Mouse (Mus musculus) liver, embryonic 16.5 days (tissue): ENCODE results near the gene Ldhd. TPM values are rescaled to one million over a fixed set of nuclear protein-coding genes. Genes with fewer than 3 reads are reported as not detected.
A peak's percentile ranks its signal among the peaks of the same experiment; 100 is the strongest.

ENCODE experiments used
- ATAC-seq: fragments of 200-750 bp; cut with Nextera tagmentation; 2 replicates; pipeline ENCODE4 v1.8.0; 2017; ENCODE audit warnings: low read depth, mild to moderate bottlenecking, moderate number of reproducible peaks, moderate library complexity
- H3K27ac ChIP-seq: fragments of 300-500 bp; sonication (generic); 2 replicates; pipeline ENCODE4 v1.5.1; 2014; ENCODE audit warnings: mild to moderate bottlenecking, low read length
- H3K27me3 ChIP-seq: fragments of 300-500 bp; sonication (generic); 2 replicates; pipeline ENCODE4 v1.6.1; 2014; ENCODE audit warnings: low read depth, low read length, mixed read lengths; ENCODE audit not compliant: control insufficient read depth, insufficient read depth
- H3K36me3 ChIP-seq: fragments of 300-500 bp; sonication (generic); 2 replicates; pipeline ENCODE4 v1.6.1; 2014; ENCODE audit warnings: mild to moderate bottlenecking; ENCODE audit not compliant: control insufficient read depth, insufficient read depth
- H3K4me1 ChIP-seq: fragments of 300-500 bp; sonication (generic); 2 replicates; pipeline ENCODE4 v1.6.1; 2014; ENCODE audit warnings: low read depth, low read length, mixed read lengths; ENCODE audit not compliant: control insufficient read depth
- H3K4me2 ChIP-seq: fragments of 300-500 bp; sonication (generic); 2 replicates; pipeline ENCODE4 v1.6.1; 2014; ENCODE audit warnings: low read depth, low read length, mixed read lengths
- H3K4me3 ChIP-seq: fragments of 300-500 bp; sonication (generic); 2 replicates; pipeline ENCODE4 v1.5.1; 2014; ENCODE audit warnings: low read depth, mild to moderate bottlenecking, low read length
- H3K9ac ChIP-seq: fragments of 300-500 bp; sonication (generic); 2 replicates; pipeline ENCODE4 v1.6.1; 2014; ENCODE audit warnings: low read depth, low read length
- H3K9me3 ChIP-seq: fragments of 300-500 bp; sonication (generic); replicated peaks from 2 replicates; pipeline ENCODE4 v1.6.1; 2016; ENCODE audit warnings: low read length; ENCODE audit not compliant: control insufficient read depth
- WGBS: fragments of 180-500 bp; shearing (Covaris S2); extraction: QIAGEN DNeasy Blood & Tissue Kit; methylation state at CpG from one replicate; pipeline ENCODE4 v1.1.7; 2014; ENCODE audit not compliant: insufficient replicate concordance; 5-methylcytosine and 5-hydroxymethylcytosine counted together
- polyA plus RNA-seq: library from polyadenylated mRNA; unstranded; fragments of >200 nt; fragmentation: Nextera tagmentation; extraction: Ambion mirVana; gene quantifications from 2 replicates; pipeline ENCODE4 v1.2.1, GENCODE M21; 2015

Ldhd gene
- polyA plus RNA-seq, 1 experiment from 2014 or later: 0.34 TPM

DNA sequence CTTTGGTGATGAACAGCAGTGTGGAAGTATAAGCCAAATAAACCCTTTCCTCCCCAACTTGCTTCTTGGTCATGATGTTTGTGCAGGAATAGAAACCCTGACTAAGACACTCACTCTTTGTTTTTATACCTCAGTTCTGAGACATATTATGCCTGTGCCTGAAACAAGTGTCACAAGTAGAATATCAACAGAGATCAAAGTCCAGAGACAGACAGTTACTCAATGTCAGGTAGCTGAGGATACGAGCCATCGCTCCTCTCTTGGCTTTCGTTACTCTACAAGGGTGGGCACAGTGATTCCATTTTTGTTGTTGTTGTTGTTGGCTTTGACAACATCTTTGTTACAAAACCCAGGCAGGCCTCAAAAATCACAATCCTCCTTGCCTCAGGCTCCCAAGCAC is 2.8 kb upstream of the Ldhd start:
- WGBS: 80% methylated on average over 3 of the region's 3 CpGs
- no peak for ATAC-seq
- no peaks in the 10 kb centered on the region for H3K9me3 ChIP-seq
- H3K27me3 ChIP-seq: no peaks in the 10 kb centered on the region
- no peak overlapping the region for H3K27ac ChIP-seq
- H3K4me2 ChIP-seq: no peak overlapping the region
- no peaks in the 10 kb centered on the region for H3K36me3 ChIP-seq
- H3K9ac ChIP-seq: no peak overlapping the region
- H3K4me1 ChIP-seq: no peaks in the 10 kb centered on the region; the same call in 1 of the 2 replicates
- no peak overlapping the region for H3K4me3 ChIP-seq

DNA sequence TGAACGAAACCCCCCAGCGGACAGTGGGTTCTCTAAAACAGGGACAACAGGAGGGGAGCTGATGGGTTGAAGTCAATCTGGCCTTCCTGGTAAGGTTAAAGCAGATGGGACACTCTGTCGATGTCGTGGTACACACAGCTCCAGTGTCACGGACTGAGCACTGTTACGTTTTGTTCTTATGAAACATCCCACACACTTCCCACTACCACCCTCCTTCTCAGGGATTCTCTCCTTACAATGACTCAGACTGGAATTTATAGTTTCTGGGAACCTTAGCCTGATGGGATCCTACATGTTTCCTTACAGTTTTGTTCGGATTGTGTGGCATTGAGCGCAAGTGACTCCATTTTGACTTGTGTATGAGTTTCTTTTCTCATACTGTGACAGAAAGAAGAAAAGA is 1.4 kb upstream of the Ldhd start:
- no peaks in the 10 kb centered on the region for H3K36me3 ChIP-seq
- H3K27ac ChIP-seq: no peak overlapping the region
- H3K4me1 ChIP-seq: no peaks in the 10 kb centered on the region; the same call in 1 of the 2 replicates
- no peak overlapping the region for H3K4me2 ChIP-seq
- H3K27me3 ChIP-seq: no peaks in the 10 kb centered on the region
- ATAC-seq: no peak
- no peak overlapping the region for H3K4me3 ChIP-seq
- no peak overlapping the region for H3K9ac ChIP-seq
- WGBS: 80% methylated on average over 8 of the region's 8 CpGs
- no peaks in the 10 kb centered on the region for H3K9me3 ChIP-seq

DNA sequence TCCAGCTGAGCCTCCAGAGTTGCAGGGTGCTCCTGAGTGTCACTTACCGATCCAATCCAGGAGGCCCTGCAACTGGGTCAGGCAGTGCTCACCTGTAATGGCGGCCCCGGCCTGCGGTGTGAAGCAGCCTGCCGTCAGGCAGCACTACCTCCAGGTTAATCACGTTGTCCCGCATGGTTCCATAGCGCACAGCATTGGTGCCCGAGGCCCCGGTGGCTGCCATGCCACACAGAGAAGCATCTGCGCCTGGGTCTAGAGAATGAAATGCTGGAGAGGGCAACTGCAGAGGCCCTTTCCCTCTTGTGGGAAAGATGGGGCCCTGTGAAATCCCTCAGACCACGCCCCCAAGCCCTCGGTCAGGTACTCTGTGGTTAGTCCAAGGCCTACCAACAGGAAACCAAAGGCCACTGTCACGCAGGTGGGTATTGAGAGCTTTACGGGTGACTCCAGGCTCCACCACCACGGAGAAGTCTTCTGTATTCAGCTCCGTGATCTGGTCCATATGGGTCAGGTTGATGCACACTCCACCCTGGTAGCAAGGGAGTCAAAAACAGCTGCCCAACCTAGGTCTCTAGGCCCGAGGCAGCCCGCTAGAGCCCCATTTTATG is 1.2 kb downstream of the Ldhd start:
- WGBS: 59% methylated on average over 19 of the region's 19 CpGs
- H3K4me1 ChIP-seq: no peaks in the 10 kb centered on the region; the same call in 1 of the 2 replicates
- H3K9ac ChIP-seq: no peak overlapping the region
- H3K27ac ChIP-seq: no peak overlapping the region
- no peak overlapping the region for H3K4me2 ChIP-seq
- H3K36me3 ChIP-seq: no peaks in the 10 kb centered on the region
- no peak overlapping the region for H3K4me3 ChIP-seq
- no peaks in the 10 kb centered on the region for H3K27me3 ChIP-seq
- 0 out of 2 replicates have a peak, but pooled peaks have one; percentile 15 for ATAC-seq
- no peaks in the 10 kb centered on the region for H3K9me3 ChIP-seq

DNA sequence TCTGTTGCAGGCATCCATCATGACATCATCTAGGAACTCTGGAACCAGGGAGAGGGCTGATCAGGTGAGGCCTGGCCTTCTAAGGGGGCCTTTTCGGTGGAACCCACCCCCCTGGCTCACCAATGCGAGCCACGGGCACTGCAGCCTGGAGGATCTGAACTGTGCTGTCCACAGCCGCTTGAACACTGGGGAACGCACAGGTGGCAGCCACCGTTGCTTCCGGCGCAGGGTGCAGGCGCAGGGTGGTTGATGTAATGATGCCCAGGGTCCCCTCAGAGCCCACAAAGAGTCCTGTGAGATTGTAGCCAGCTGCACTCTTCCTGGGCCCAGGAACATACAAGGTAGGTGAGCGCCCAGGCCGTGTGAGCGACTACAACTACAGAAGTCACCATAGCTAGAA is 1.8 kb downstream of the Ldhd start:
- Histone ChIP-seq H3K27ac (no peak overlapping the region), H3K4me1 (peaks cover 2% of the 10 kb centered on the region; the same call in 1 of the 2 replicates), H3K9ac (no peak overlapping the region), H3K9me3 (no peaks in the 10 kb centered on the region), H3K27me3 (no peaks in the 10 kb centered on the region), H3K4me2 (no peak overlapping the region), H3K36me3 (no peaks in the 10 kb centered on the region), H3K4me3 (no peak overlapping the region)
- 83% methylated on average over 12 of the region's 12 CpGs for WGBS
- ATAC-seq: no peak

DNA sequence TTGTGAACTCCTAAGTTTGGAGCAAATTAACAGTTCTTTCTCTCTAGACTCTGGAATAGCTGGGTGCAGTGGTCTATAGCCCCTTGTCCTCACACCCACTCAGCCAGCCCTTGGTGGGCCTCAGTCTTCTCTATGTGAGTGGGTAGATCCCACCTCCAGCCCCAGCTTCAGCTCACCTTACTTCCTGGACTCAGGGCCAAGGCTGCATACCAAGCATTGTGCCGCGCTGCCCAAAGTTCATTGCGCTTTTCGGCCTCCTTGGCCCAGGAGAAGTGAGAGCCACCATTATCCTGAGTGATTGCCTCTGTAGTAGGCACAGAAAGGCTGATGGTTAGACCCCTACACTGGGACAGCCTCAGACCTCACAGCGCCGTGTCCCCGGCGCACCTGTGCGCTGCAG is 2.3 kb downstream of the Ldhd start:
- Histone ChIP-seq H3K9me3 (no peaks in the 10 kb centered on the region), H3K36me3 (no peaks in the 10 kb centered on the region), H3K4me3 (no peak overlapping the region), H3K4me1 (peaks cover 2% of the 10 kb centered on the region; the same call in 1 of the 2 replicates), H3K27me3 (no peaks in the 10 kb centered on the region), H3K9ac (no peak overlapping the region), H3K27ac (no peak overlapping the region), H3K4me2 (no peak overlapping the region)
- ATAC-seq: no peak
- 92% methylated on average over 9 of the region's 9 CpGs for WGBS

DNA sequence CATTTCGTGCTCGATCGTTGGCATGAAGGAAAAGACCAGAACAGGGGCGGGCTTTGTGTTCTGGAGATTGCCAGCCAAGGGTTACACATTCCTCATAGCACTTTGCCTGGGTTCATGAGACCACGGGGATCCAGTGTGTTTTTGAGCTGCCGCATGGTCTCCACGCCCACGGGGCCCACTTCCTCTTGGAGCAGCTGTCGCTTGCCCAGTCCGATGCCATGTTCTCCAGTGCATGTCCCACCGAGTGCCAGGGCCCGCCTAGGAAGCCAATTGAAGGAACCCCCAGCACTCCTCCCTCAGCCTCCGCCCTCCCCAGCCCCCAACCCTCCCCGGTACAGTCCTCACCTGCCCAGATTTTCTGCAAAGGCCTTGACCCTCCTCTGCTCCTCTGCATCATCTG is 3.2 kb downstream of the Ldhd start:
- no peak overlapping the region for H3K4me3 ChIP-seq
- H3K9me3 ChIP-seq: no peaks in the 10 kb centered on the region
- 66% methylated on average over 14 of the region's 14 CpGs for WGBS
- no peak overlapping the region for H3K27ac ChIP-seq
- ATAC-seq: no peak
- H3K27me3 ChIP-seq: no peaks in the 10 kb centered on the region
- H3K36me3 ChIP-seq: no peaks in the 10 kb centered on the region
- H3K9ac ChIP-seq: no peak overlapping the region
- no peak overlapping the region for H3K4me2 ChIP-seq
- peaks cover 2% of the 10 kb centered on the region; the same call in 1 of the 2 replicates for H3K4me1 ChIP-seq

DNA sequence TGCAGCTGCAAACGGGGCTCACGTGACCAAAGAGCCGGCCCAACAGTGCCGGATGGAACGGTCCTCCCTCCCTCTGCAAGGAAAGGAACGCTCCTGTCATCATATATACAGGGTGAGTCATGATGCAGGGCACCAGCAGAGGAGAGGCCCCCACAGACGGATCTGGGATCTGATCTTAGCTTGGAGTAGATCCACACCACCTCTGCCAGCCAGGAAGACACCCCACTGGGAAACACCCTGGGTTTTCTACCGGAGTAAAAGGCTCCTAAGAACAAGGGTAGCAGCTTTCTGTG is 3.7 kb downstream of the Ldhd start:
- Histone ChIP-seq H3K4me3 (no peak overlapping the region), H3K27me3 (no peaks in the 10 kb centered on the region), H3K9me3 (no peaks in the 10 kb centered on the region), H3K27ac (no peak overlapping the region), H3K36me3 (no peaks in the 10 kb centered on the region), H3K4me2 (no peak overlapping the region), H3K4me1 (peaks cover 2% of the 10 kb centered on the region; the same call in 1 of the 2 replicates), H3K9ac (no peak overlapping the region)
- whole genome bisulfite sequencing: 72% methylated on average over 8 of the region's 8 CpGs
- ATAC-seq: no peak

DNA sequence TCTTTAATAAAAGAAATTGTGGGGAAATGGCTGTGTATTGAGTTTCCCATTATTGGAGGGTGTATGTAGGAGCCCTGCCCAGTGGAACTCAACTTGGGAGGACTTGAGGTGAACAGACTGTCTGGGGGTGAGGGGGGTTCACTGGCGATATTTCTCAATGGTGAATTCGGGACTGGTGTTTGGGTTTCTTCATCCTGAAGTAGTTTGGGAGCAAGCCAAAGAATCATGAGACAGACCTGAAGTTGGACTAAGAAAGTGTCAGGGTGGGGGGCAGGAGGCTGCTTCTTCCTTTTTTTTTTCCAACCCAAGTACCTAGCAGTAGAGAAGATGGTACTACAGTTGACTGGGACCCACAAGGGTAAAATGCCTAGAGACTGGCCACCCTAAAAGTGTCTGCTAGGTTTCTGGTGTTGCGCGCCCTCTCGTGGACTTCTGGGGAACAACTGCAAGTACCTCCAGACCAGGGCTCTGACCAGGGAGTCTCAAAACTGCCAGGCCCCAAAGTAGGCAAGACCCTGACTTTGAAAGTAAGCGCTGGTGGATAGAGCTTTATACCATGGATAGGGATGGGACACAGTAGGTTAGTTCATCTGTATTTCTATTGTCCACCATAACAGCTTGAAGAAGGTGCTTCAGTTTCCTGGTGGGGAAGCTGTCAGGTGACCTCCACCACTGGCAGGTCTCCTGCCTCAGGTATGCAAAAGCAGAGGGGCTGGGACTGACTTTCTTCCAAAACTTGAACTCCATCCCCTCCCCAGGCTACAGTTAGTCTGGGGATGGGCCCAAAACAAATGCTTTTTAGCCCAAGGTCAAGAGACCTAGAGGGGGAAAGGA is 4.3 kb downstream of the Ldhd start:
- 26% methylated on average over 6 of the region's 6 CpGs for WGBS
- H3K27ac ChIP-seq: no peak overlapping the region
- no peak overlapping the region for H3K9ac ChIP-seq
- H3K27me3 ChIP-seq: no peaks in the 10 kb centered on the region
- peaks cover 2% of the 10 kb centered on the region; the same call in 1 of the 2 replicates for H3K4me1 ChIP-seq
- ATAC-seq: no peak
- no peaks in the 10 kb centered on the region for H3K9me3 ChIP-seq
- no peaks in the 10 kb centered on the region for H3K36me3 ChIP-seq
- H3K4me2 ChIP-seq: no peak overlapping the region
- H3K4me3 ChIP-seq: no peak overlapping the region

DNA sequence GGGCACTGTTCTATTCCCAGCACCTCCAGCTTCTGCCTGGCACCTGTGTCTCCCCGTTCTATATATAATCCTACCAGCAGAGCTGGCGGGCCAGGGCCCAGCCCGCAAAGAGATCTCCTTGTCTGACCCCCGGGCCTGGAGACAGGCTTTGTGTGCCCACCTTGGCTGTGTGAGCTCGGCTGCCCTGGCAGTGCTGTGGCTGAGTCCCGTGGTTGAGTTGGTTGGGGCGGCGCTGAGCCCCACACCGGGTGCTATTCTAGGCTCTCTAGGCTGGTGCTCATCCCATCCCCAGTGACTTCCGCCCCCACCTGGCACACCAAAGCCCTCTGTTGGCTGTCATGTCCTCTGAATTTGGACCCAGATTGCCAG is 5.3 kb downstream of the Ldhd start:
- Histone ChIP-seq H3K27ac (no peak overlapping the region), H3K9ac (no peak overlapping the region), H3K4me2 (no peak overlapping the region), H3K9me3 (no peaks in the 10 kb centered on the region), H3K36me3 (no peaks in the 10 kb centered on the region), H3K27me3 (no peaks in the 10 kb centered on the region), H3K4me3 (no peak overlapping the region), H3K4me1 (peaks cover 2% of the 10 kb centered on the region; the same call in 1 of the 2 replicates)
- WGBS: 69% methylated on average over 10 of the region's 10 CpGs
- no peak for ATAC-seq
